Mouse (Mus musculus) hindbrain, postnatal 0 days (tissue): ENCODE measurements at regions not wholly inside any gene's neighbourhood (a gene's known extent, or its start where the extent isn't known, plus 50 kb on each side); places are given as distances from the start of the nearest gene placed in this dataset.
A peak's percentile ranks its signal among the peaks of the same experiment; 100 is the strongest.

Experiments
- ATAC-seq: fragments of 200-750 bp; cut with Nextera tagmentation; 2 replicates; pipeline ENCODE4 v1.8.0; 2017; ENCODE audit warnings: mild to moderate bottlenecking, moderate TSS enrichment, moderate library complexity
- DNase-seq: peaks from one replicate; pipeline ENCODE4 v3.0.0-alpha.2; 2015; ENCODE audit warnings: low spot score
- H3K27ac ChIP-seq: fragments of 300-500 bp; sonication (generic); 2 replicates; pipeline ENCODE4 v1.5.1; 2014; ENCODE audit warnings: mild to moderate bottlenecking
- H3K27me3 ChIP-seq: fragments of 300-500 bp; sonication (generic); 2 replicates; pipeline ENCODE4 v1.6.1; 2014; ENCODE audit warnings: low read length, mixed read lengths; ENCODE audit not compliant: insufficient read depth
- H3K36me3 ChIP-seq: fragments of 300-500 bp; sonication (generic); 2 replicates; pipeline ENCODE4 v1.6.1; 2014; ENCODE audit warnings: low read length, mixed read lengths; ENCODE audit not compliant: insufficient read depth
- H3K4me1 ChIP-seq: fragments of 300-500 bp; sonication (generic); 2 replicates; pipeline ENCODE4 v1.6.1; 2014; ENCODE audit warnings: antibody characterized with exemption, low read length, mixed read lengths; ENCODE audit not compliant: insufficient read depth
- H3K4me2 ChIP-seq: fragments of 300-500 bp; sonication (generic); 2 replicates; pipeline ENCODE4 v1.6.1; 2014; ENCODE audit warnings: low read depth, mild to moderate bottlenecking, low read length, moderate library complexity, mixed read lengths
- H3K4me3 ChIP-seq: fragments of 300-500 bp; sonication (generic); 2 replicates; pipeline ENCODE4 v1.5.1; 2014; ENCODE audit warnings: low read length
- H3K9ac ChIP-seq: fragments of 300-500 bp; sonication (generic); replicated peaks from 2 replicates; pipeline ENCODE4 v1.6.1; 2014; ENCODE audit warnings: mild to moderate bottlenecking, low read length, moderate library complexity, mixed read lengths
- H3K9me3 ChIP-seq: fragments of 300-500 bp; sonication (generic); 2 replicates; pipeline ENCODE4 v1.6.1; 2016; ENCODE audit warnings: low read length, mixed read lengths
- CTCF ChIP-seq: IDR thresholded peaks from 2 replicates; pipeline ENCODE4 v1.5.1; 2016; ENCODE audit warnings: antibody characterized with exemption, control low read depth, low read depth
- WGBS: fragments of 180-500 bp; shearing (Covaris S2); extraction: QIAGEN DNeasy Blood & Tissue Kit; methylation state at CpG from one replicate; pipeline ENCODE4 v1.1.7; 2014; 5-methylcytosine and 5-hydroxymethylcytosine counted together

- Histone ChIP-seq H3K4me3 (no peak overlapping the region), H3K9me3 (no peaks in the 10 kb centered on the region), H3K27me3 (no peaks in the 10 kb centered on the region), H3K27ac (no peak overlapping the region), H3K4me1 (no peaks in the 10 kb centered on the region), H3K9ac (no peak overlapping the region), H3K4me2 (no peak overlapping the region), H3K36me3 (no peaks in the 10 kb centered on the region)
- ATAC-seq (no peak), DNase-seq (no peak)
- TF ChIP-seq CTCF: no peak
- 64% methylated on average over 5 of the region's 5 CpGs for WGBS
Measured at GRCm38 (mm10) chr9:47323051-47323450, 206.9 kb upstream of the Cadm1 start.

GRCm38 (mm10) chr9:47327575-47327974, 202.4 kb upstream of the Cadm1 start:
- TF ChIP-seq CTCF: no peak
- Histone ChIP-seq H3K4me3 (no peak overlapping the region), H3K9me3 (no peaks in the 10 kb centered on the region), H3K27me3 (no peaks in the 10 kb centered on the region), H3K4me1 (no peaks in the 10 kb centered on the region), H3K4me2 (no peak overlapping the region), H3K27ac (no peak overlapping the region), H3K36me3 (no peaks in the 10 kb centered on the region), H3K9ac (no peak overlapping the region)
- 99% methylated on average over 2 of the region's 2 CpGs for WGBS
- DNase-seq (peak; percentile 73), ATAC-seq (peak; percentile 83)

GRCm38 (mm10) chr9:47332929-47333328, 197.0 kb upstream of the Cadm1 start:
- TF ChIP-seq CTCF: peak; percentile 42
- Histone ChIP-seq H3K9ac (no peak overlapping the region), H3K4me3 (no peak overlapping the region), H3K9me3 (no peaks in the 10 kb centered on the region), H3K27me3 (no peaks in the 10 kb centered on the region), H3K36me3 (no peaks in the 10 kb centered on the region), H3K27ac (no peak overlapping the region), H3K4me2 (no peak overlapping the region), H3K4me1 (no peaks in the 10 kb centered on the region)
- ATAC-seq (no peak), DNase-seq (no peak)
- WGBS: 47% methylated on average over 4 of the region's 4 CpGs

GRCm38 (mm10) chr9:47338221-47338620, 191.8 kb upstream of the Cadm1 start:
- no peak overlapping the region for H3K4me2 ChIP-seq
- no peak overlapping the region for H3K9ac ChIP-seq
- no peaks in the 10 kb centered on the region for H3K9me3 ChIP-seq
- no peak overlapping the region for H3K27ac ChIP-seq
- 0 out of 2 replicates have a peak, but pooled peaks have one; percentile 7 for ATAC-seq
- no peaks in the 10 kb centered on the region for H3K36me3 ChIP-seq
- H3K4me1 ChIP-seq: no peaks in the 10 kb centered on the region
- H3K4me3 ChIP-seq: no peak overlapping the region
- no peak for DNase-seq
- TF ChIP-seq CTCF: peak; percentile 45
- no peaks in the 10 kb centered on the region for H3K27me3 ChIP-seq
- 59% methylated on average over 4 of the region's 4 CpGs for WGBS

- H3K27ac ChIP-seq: no peak overlapping the region
- H3K4me3 ChIP-seq: no peak overlapping the region
- no peaks in the 10 kb centered on the region for H3K4me1 ChIP-seq
- H3K36me3 ChIP-seq: no peaks in the 10 kb centered on the region
- H3K9ac ChIP-seq: no peak overlapping the region
- no peak for TF ChIP-seq CTCF
- no peak for DNase-seq
- H3K27me3 ChIP-seq: 0 out of 2 replicates have a peak, but pooled peaks cover under 1% of the 10 kb centered on the region
- no peaks in the 10 kb centered on the region for H3K9me3 ChIP-seq
- ATAC-seq: no peak
- WGBS: 90% methylated on average over 2 of the region's 2 CpGs
- H3K4me2 ChIP-seq: no peak overlapping the region
Measured at GRCm38 (mm10) chr9:47346527-47347111, 183.4 kb upstream of the Cadm1 start.

GRCm38 (mm10) chr9:47350301-47350700, 179.7 kb upstream of the Cadm1 start:
- Histone ChIP-seq H3K9ac (no peak overlapping the region), H3K4me2 (no peak overlapping the region), H3K4me1 (0 out of 2 replicates have a peak, but pooled peaks cover 7% of the 10 kb centered on the region), H3K36me3 (no peaks in the 10 kb centered on the region), H3K9me3 (no peaks in the 10 kb centered on the region), H3K27me3 (0 out of 2 replicates have a peak, but pooled peaks cover 5% of the 10 kb centered on the region), H3K27ac (no peak overlapping the region), H3K4me3 (no peak overlapping the region)
- DNase-seq (no peak), ATAC-seq (no peak)
- WGBS: 78% methylated on average over 5 of the region's 5 CpGs
- TF ChIP-seq CTCF: no peak

- DNase-seq (no peak), ATAC-seq (no peak)
- H3K9me3 ChIP-seq: no peaks in the 10 kb centered on the region
- WGBS: 62% methylated on average over 6 of the region's 6 CpGs
- H3K9ac ChIP-seq: no peak overlapping the region
- no peaks in the 10 kb centered on the region for H3K36me3 ChIP-seq
- H3K4me2 ChIP-seq: no peak overlapping the region
- no peak overlapping the region for H3K27ac ChIP-seq
- TF ChIP-seq CTCF: no peak
- H3K4me1 ChIP-seq: 0 out of 2 replicates have a peak, but pooled peaks cover 7% of the 10 kb centered on the region
- no peak overlapping the region for H3K4me3 ChIP-seq
- 0 out of 2 replicates have a peak, but pooled peaks cover 5% of the 10 kb centered on the region for H3K27me3 ChIP-seq
Measured at GRCm38 (mm10) chr9:47351036-47351435, 178.9 kb upstream of the Cadm1 start.
